Mouse (Mus musculus): ENCODE data around the gene Ube2b.

DNA sequence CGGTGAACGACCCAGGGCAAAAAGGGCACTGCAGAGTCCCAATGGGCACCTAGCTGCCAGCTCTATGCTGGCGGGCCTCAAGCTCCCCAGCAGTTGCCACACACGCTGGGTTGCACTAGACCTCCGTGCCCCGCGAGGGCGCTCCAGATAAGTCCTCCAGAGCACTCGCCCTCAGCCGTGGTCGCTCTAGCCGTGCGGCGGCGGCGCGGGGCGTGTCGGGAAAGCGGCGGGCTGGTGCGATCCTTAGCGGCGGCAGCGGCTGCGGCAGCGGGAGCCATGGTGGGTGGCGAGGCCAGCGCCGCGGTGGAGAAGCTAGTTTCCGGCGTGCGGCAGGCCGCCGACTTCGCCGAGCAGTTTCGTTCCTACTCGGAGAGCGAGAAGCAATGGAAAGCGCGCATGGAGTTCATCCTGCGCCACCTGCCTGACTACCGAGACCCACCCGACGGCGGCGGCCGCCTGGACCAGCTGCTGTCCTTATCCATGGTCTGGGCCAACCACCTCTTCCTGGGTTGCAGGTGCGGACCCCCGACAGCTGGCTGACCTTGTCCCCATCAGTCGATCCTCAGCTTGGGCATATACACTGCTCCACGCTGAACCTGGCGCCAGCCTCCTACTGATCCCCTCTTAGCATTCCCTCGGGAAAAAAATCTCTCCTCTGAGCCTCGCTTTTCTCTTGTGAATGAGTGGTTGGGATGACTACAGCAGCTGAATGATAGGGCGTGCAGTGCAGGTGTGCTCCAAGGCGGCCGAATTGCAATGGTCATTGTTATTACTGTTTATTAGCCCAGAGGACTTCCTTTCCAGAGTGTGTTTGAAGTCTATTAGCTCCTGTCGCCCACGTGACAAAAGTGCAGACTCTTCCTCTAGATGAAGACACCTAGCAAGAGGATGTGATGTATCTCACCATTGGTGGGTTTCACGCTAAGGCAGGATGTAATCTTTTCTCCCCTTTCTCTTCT, 32.8 kb downstream of the Ube2b start, which contains the start of gene Cdkn2aipnl:
- peak; percentile 66; the same call in 1 of the 2 replicates for TF ChIP-seq POLR2A (IDR thresholded peaks at IDR 0.05; ENCODE audit: borderline replicate concordance, control insufficient read depth, low read depth, low read length)
- TF ChIP-seq CTCF (IDR thresholded peaks at IDR 0.05; ENCODE audit: control insufficient read depth, insufficient read depth, low read length): peak; percentile 92
